Mouse (Mus musculus) hindbrain, embryonic 15.5 days (tissue): ENCODE measurements around the gene Sec11a. TPM values are rescaled to one million over a fixed set of nuclear protein-coding genes. Genes with fewer than 3 reads are reported as not detected.
"Not testable (repeated sequence)": the region's sequence is repeated elsewhere in the genome, so short reads cannot be mapped to it uniquely, and the experiment has no call there.

Source experiments
- ATAC-seq: fragments of 200-750 bp; cut with Nextera tagmentation; 2 replicates; pipeline ENCODE4 v1.8.0; 2017; ENCODE audit warnings: low read depth, moderate number of reproducible peaks, moderate TSS enrichment; ENCODE audit not compliant: low FRiP score
- H3K27ac ChIP-seq: fragments of 300-500 bp; sonication (generic); replicated peaks from 2 replicates; pipeline ENCODE4 v1.5.1; 2015; ENCODE audit warnings: mild to moderate bottlenecking, inconsistent platforms
- H3K27me3 ChIP-seq: fragments of 300-500 bp; sonication (generic); 2 replicates; pipeline ENCODE4 v1.6.1; 2015; ENCODE audit warnings: control low read depth, inconsistent platforms
- H3K36me3 ChIP-seq: fragments of 300-500 bp; sonication (generic); 2 replicates; pipeline ENCODE4 v1.6.1; 2015; ENCODE audit warnings: control low read depth, inconsistent platforms
- H3K4me1 ChIP-seq: fragments of 300-500 bp; sonication (generic); replicated peaks from 2 replicates; pipeline ENCODE4 v1.6.1; 2015; ENCODE audit warnings: control low read depth, inconsistent platforms
- H3K4me2 ChIP-seq: fragments of 300-500 bp; sonication (generic); 2 replicates; pipeline ENCODE4 v1.6.1; 2015; ENCODE audit warnings: moderate library complexity, mild to moderate bottlenecking, inconsistent platforms
- H3K4me3 ChIP-seq: fragments of 300-500 bp; sonication (generic); 2 replicates; pipeline ENCODE4 v1.5.1; 2015; ENCODE audit warnings: mild to moderate bottlenecking, inconsistent platforms
- H3K9ac ChIP-seq: fragments of 300-500 bp; sonication (generic); 2 replicates; pipeline ENCODE4 v1.6.1; 2015; ENCODE audit warnings: inconsistent platforms
- H3K9me3 ChIP-seq: fragments of 300-500 bp; sonication (generic); 2 replicates; pipeline ENCODE4 v1.6.1; 2016; ENCODE audit warnings: control low read depth, inconsistent platforms
- WGBS: fragments of 180-500 bp; shearing (Covaris S2); methylation state at CpG from one replicate; pipeline ENCODE4 v1.1.7; 2015; 5-methylcytosine and 5-hydroxymethylcytosine counted together
- polyA plus RNA-seq: library from polyadenylated mRNA; unstranded; fragments of >200 nt; fragmentation: Nextera tagmentation; extraction: Ambion mirVana; gene quantifications from 2 replicates; pipeline ENCODE4 v1.2.1, GENCODE M21; 2015

The Sec11a gene
- polyA plus RNA-seq, 1 experiment from 2014 or later = 138 TPM

DNA sequence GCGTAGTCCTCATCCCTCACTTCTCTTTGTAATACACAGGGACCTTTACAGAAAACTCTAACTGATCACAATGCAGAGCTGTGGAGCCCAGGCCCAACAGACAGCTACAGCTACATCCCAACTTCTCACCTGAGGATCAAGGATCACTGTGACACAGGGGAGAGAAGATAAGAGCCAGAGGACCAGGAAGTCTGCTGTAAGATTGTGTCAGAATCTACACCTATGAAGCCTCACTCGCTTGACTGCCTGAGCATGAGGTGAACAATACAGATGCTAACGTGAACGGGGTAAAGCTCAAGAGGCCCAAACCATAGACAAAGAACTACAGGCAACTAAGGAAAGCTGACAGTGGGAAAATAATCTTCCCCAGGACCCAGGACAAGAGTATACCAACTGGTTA is 7.8 kb downstream of the Sec11a start:
- H3K4me1 ChIP-seq = peaks cover 7% of the 10 kb centered on the region
- H3K9me3 ChIP-seq = no peaks in the 10 kb centered on the region
- WGBS = 90% methylated on average over 4 of the region's 4 CpGs
- H3K27me3 ChIP-seq = no peaks in the 10 kb centered on the region
- ATAC-seq = no peak
- no peak overlapping the region for H3K4me2 ChIP-seq
- H3K9ac ChIP-seq = no peak overlapping the region
- peaks cover 2% of the 10 kb centered on the region; the same call in 1 of the 2 replicates for H3K36me3 ChIP-seq
- H3K4me3 ChIP-seq = no peak overlapping the region
- no peak overlapping the region for H3K27ac ChIP-seq

DNA sequence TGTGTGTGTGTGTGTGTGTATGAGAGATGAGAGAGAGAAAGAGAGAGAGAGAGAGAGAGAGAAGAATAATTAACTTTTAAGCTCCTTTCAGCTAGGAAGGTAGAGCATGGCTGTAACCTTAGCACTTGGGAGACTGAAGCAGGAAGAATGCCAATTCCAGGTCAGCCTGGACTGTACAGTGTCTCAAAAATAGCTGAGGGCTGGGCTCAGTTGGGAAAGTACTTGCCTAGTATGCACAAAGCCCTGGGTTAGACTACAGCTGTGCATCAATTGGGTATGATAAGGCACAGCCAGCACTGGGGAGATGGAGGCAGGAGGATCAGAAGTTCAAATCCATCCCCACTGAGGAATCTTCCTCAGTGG is 10.3 kb downstream of the Sec11a start:
- not testable (repeated sequence) for H3K27me3 ChIP-seq, H3K4me1 ChIP-seq, ATAC-seq, H3K9me3 ChIP-seq, H3K9ac ChIP-seq, H3K27ac ChIP-seq, H3K4me2 ChIP-seq, H3K4me3 ChIP-seq
- peaks cover 17% of the 10 kb centered on the region for H3K36me3 ChIP-seq

DNA sequence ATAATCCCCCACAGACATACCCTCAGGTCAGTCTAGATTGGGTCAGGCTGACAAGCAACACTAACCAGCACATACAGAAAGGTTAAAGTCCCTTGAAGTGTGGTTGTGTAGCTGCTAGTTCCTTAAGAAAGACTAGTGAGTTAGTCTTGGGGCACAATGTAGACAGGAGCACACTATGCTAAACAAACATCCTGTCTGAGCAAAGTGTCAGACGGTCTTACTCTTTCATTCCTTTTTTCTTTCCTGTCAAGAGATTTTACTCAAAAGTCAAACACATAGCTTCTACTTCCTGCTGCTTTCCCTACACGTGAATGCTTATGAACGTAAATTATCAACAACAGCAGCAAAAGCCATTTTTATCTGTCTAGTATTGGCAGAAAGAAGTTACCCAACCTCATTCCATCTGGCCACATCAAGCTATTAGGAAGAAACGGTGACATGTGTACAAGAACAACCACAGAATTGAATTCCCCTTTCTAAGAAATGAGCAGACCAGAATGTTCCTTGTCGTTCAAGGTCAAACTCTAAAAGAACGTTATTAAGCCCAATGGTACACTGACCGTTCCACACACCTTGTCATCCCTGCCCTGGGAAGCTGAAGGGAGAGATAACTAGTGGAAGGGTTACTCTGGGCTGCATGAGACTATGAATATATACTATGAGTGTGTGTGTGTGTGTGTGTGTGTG is 10.8 kb downstream of the Sec11a start:
- H3K4me1 ChIP-seq, H3K27ac ChIP-seq, H3K9me3 ChIP-seq, ATAC-seq, H3K9ac ChIP-seq, H3K4me3 ChIP-seq, H3K4me2 ChIP-seq, H3K27me3 ChIP-seq: not testable (repeated sequence)
- H3K36me3 ChIP-seq = peaks cover 20% of the 10 kb centered on the region
- WGBS = 81% methylated on average over 7 of the region's 7 CpGs

DNA sequence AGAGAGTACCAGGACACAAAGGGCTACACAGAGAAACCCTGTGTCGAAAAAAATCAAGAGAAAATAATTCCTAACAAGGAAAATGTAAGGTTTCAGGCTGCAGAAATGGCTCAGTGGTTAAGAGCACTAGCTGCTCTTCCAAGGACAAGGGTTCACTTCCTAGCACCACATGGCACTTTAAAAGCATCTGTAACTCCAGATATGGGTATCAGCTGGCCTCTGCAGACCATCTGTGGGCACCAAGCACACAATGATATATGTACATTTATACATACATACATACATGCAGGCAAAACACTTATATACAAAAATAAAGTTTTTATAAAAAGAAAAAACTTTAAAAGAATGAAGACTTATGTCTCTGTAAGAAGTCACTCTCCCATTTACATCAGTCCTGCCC is 11.7 kb downstream of the Sec11a start:
- Histone ChIP-seq H3K27ac (no peak overlapping the region), H3K36me3 (peaks cover 24% of the 10 kb centered on the region), H3K27me3 (no peaks in the 10 kb centered on the region), H3K9me3 (no peaks in the 10 kb centered on the region), H3K9ac (no peak overlapping the region), H3K4me1 (no peaks in the 10 kb centered on the region), H3K4me2 (no peak overlapping the region), H3K4me3 (no peak overlapping the region)
- no peak for ATAC-seq
- 84% methylated on average over 1 of the region's 1 CpGs for WGBS

DNA sequence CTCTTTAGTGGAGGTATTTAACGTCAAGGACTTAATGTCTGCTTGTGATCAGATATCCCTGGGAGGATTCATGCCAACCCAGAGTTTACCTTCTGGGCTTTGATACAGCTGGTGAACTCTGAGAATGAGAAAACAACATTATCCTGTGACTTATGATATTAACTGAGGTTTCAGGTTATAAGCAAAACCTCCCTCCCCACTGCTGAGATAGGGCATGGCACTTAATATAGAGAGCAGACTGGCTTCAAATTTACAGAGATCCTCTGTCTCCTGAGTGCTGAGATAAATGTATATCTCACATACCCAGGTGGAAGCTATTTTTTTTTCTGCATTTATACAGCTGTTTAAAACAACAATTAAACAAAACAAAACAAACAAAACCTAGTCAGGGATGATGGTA is 14.8 kb downstream of the Sec11a start:
- H3K4me2 ChIP-seq = no peak overlapping the region
- H3K27ac ChIP-seq = no peak overlapping the region
- H3K4me1 ChIP-seq = no peaks in the 10 kb centered on the region
- H3K9ac ChIP-seq = no peak overlapping the region
- 71% methylated on average over 1 of the region's 1 CpGs for WGBS
- ATAC-seq = no peak
- H3K9me3 ChIP-seq = no peaks in the 10 kb centered on the region
- peaks cover 26% of the 10 kb centered on the region for H3K36me3 ChIP-seq
- H3K27me3 ChIP-seq = no peaks in the 10 kb centered on the region
- no peak overlapping the region for H3K4me3 ChIP-seq

DNA sequence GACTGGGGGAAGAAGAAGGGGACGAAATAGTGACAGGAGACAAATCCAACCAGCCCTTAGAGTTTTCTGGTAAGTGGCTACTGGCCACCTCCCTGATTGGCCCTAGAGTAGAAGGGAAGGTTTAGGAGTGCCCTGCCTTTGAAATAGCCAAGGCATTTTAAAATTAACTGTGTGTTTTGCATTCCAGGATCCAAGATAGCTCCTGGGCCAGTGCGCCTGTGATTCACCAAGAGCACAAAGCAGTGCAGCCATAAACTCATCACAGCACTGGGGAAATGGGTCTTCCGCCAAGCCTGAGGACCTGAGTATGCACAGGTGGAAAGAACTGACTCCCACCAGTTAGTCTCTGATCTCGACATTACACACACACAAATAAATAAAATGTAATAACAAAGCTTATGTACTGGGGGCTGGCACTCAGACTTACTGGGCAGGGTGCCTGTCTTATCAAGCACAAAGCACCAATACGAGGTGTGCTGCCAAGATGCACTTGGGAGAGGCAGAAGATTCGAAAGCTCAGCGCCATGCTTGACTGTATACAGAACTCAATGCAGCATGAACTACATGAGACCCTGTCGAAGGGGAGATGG is 15.9 kb downstream of the Sec11a start:
- WGBS = 94% methylated on average over 8 of the region's 8 CpGs
- no peak overlapping the region for H3K4me2 ChIP-seq
- no peaks in the 10 kb centered on the region for H3K27me3 ChIP-seq
- H3K27ac ChIP-seq = no peak overlapping the region
- no peak overlapping the region for H3K9ac ChIP-seq
- H3K9me3 ChIP-seq = no peaks in the 10 kb centered on the region
- H3K4me1 ChIP-seq = no peaks in the 10 kb centered on the region
- H3K4me3 ChIP-seq = no peak overlapping the region
- peaks cover 33% of the 10 kb centered on the region for H3K36me3 ChIP-seq
- ATAC-seq = no peak

DNA sequence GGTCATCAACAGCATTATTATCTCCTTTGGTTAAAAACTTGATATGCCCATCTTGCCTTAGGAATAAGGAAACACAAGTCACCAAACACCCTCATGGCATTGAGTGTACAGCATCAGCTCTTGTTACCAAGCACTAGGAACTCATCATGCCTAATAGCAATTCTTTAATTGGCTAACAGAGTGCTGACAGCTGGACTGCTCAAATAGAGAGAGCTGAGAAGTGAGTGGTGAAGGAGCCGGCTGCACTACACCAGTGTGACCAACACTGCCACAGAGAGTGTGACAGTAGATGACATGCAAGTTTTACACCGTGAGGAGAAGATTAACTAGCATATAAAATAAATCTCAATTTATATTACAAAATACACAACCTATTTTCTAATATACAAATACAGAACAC is 24.4 kb downstream of the Sec11a start:
- Histone ChIP-seq H3K27me3 (no peaks in the 10 kb centered on the region), H3K4me1 (no peaks in the 10 kb centered on the region), H3K4me2 (no peak overlapping the region), H3K9me3 (no peaks in the 10 kb centered on the region), H3K27ac (no peak overlapping the region), H3K4me3 (no peak overlapping the region), H3K9ac (no peak overlapping the region), H3K36me3 (peaks cover 52% of the 10 kb centered on the region)
- 91% methylated on average over 2 of the region's 2 CpGs for WGBS
- no peak for ATAC-seq

DNA sequence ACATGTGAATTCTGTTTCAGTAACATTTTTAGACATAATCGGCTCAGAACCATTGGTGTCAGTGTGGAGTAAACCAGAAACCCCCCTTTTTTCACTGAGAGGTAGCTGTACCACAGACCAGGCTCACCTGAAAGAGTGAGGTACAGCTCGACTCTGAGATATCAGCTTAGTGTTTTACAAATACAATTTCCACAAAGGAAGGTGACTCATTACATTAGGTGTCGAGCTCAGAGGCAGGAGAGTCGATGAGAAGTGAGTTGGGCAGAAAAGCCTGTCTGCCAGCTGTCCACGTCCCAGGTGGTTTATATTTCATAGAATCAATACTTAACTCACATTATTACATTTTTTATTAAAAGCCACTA is 28.0 kb downstream of the Sec11a start:
- Histone ChIP-seq H3K36me3 (peaks cover 47% of the 10 kb centered on the region), H3K9me3 (no peaks in the 10 kb centered on the region), H3K9ac (no peak overlapping the region), H3K4me1 (no peaks in the 10 kb centered on the region), H3K27ac (no peak overlapping the region), H3K4me2 (no peak overlapping the region), H3K27me3 (no peaks in the 10 kb centered on the region), H3K4me3 (no peak overlapping the region)
- 91% methylated on average over 5 of the region's 5 CpGs for WGBS
- ATAC-seq = no peak

DNA sequence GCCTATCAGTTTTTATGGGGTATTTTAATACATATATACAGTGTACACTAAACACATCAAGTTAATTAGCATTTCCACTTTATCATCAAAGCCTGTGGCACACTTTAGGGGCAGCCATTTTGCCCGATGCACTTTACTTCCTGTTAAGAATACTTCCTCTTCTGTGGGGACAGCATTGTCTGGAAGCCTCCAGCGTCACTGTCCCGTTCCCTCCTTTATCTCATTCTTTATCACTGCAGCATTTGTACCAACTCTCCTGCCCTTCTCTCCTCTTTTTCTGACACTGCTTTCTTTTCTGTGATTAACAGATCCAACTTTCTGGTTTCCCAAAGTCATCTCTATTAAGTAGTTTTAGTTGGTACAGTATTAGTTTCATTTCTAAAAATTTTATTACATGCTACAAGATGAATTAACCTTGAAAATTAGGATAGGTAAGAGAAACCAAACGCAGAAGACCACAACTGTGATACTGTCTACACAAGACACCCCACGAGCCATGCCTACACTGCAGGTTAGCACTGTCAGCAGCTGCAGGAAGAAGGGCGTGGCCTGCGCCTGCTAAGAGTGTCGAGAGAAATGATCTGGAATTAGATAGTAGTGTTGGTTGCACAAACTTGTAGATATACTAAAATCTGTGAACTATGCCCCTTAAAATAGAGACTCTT is 28.5 kb downstream of the Sec11a start:
- 91% methylated on average over 8 of the region's 8 CpGs for WGBS
- H3K27ac ChIP-seq = no peak overlapping the region
- no peaks in the 10 kb centered on the region for H3K9me3 ChIP-seq

DNA sequence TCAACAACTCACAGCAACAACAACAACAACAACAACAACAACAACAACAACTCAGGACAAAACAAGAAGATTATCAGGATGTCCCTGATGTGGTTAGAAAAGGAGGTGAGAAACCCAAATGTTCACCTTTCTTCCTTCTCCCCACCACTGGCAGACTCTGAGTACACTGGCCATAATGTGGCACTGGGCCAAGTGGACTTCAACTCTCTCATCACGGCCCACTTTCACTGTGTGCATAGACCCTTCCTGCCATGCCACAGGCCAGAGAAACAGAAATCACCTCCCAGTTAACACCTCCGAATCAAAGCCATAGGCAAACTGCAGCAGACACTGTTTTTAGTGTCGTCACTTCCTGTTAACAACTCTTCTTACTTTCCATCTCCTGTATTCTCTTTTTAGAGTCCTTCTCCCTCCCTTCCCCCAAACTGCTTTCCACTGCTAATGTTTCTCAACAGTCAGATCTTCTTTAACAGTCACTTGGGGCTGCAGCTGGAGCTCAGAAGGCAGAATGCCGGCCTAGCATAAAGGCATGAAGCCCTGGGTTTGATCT is 29.6 kb downstream of the Sec11a start:
- no peak for ATAC-seq
- Histone ChIP-seq H3K4me1 (no peaks in the 10 kb centered on the region), H3K27ac (no peak overlapping the region), H3K9me3 (no peaks in the 10 kb centered on the region), H3K36me3 (peaks cover 54% of the 10 kb centered on the region), H3K4me3 (no peak overlapping the region), H3K9ac (no peak overlapping the region), H3K4me2 (no peak overlapping the region), H3K27me3 (no peaks in the 10 kb centered on the region)
- WGBS = 83% methylated on average over 4 of the region's 4 CpGs

More for the DNA sequence above, 28.5 kb downstream of the Sec11a start:
- Histone ChIP-seq H3K9ac (no peak overlapping the region), H3K36me3 (peaks cover 46% of the 10 kb centered on the region), H3K27me3 (no peaks in the 10 kb centered on the region), H3K4me1 (no peaks in the 10 kb centered on the region), H3K4me3 (no peak overlapping the region), H3K4me2 (no peak overlapping the region)
- no peak for ATAC-seq

DNA sequence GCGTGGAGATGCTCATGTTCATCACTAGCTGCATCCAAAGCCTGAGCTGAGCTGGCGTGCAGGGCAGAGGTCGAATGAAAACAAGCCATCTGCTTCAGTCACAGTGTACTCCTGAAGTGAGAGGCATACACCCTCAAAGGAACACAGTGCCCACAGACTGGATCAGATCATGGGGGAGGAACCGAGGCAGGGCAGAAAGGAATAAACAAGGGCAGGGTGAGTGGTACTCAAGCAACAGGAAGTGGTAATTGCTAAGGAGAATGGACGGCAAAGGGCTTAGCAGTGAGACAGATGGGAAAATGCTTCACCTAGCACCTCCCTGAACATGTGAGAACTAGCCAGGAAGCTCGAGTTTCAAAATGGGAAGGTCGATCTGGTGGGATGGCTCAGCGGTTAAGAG is 35.1 kb downstream of the Sec11a start:
- no peak for ATAC-seq
- no peak overlapping the region for H3K4me2 ChIP-seq
- no peaks in the 10 kb centered on the region for H3K9me3 ChIP-seq
- H3K27ac ChIP-seq = no peak overlapping the region
- peaks cover 58% of the 10 kb centered on the region for H3K36me3 ChIP-seq
- no peaks in the 10 kb centered on the region for H3K27me3 ChIP-seq
- no peak overlapping the region for H3K4me3 ChIP-seq
- H3K9ac ChIP-seq = no peak overlapping the region
- WGBS = 92% methylated on average over 8 of the region's 8 CpGs
- no peaks in the 10 kb centered on the region for H3K4me1 ChIP-seq

DNA sequence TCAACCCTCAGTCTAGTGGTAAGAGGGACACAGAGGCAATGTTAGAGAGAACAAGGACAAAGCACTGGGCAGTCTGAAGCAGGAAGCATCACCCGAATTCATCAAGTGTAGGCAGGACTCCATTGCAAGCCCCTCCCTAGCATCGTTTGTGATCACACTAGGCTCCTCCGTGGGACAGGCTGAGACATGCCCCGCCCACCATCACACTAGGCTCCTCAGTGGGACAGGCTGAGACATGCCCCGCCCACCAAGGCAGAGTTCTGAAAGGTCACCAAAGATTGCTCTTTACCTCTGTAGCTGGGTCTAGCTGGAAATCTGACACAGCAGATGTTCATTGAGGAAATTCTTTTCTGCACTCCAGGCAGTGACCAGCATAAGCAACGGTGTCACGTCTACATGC is 36.5 kb downstream of the Sec11a start:
- no peaks in the 10 kb centered on the region for H3K27me3 ChIP-seq
- no peaks in the 10 kb centered on the region for H3K9me3 ChIP-seq
- no peak overlapping the region for H3K4me2 ChIP-seq
- WGBS = 82% methylated on average over 7 of the region's 7 CpGs
- no peak for ATAC-seq
- peaks cover 51% of the 10 kb centered on the region for H3K36me3 ChIP-seq
- no peak overlapping the region for H3K4me3 ChIP-seq
- H3K4me1 ChIP-seq = no peaks in the 10 kb centered on the region
- no peak overlapping the region for H3K9ac ChIP-seq
- H3K27ac ChIP-seq = no peak overlapping the region
